Mouse (Mus musculus) neural tube, embryonic 15.5 days (tissue): ENCODE results near the gene Usp7. TPM values are rescaled to one million over a fixed set of nuclear protein-coding genes. Genes with fewer than 3 reads are reported as not detected.

Experiments used
- ATAC-seq: fragments of 200-750 bp; cut with Nextera tagmentation; 2 replicates; pipeline ENCODE4 v1.8.0; 2017; ENCODE audit warnings: mild to moderate bottlenecking, moderate TSS enrichment, moderate library complexity; ENCODE audit not compliant: low FRiP score
- H3K27ac ChIP-seq: fragments of 300-500 bp; sonication (generic); replicated peaks from 2 replicates; pipeline ENCODE4 v1.5.1; 2015; ENCODE audit warnings: mild to moderate bottlenecking, inconsistent platforms
- H3K27me3 ChIP-seq: fragments of 300-500 bp; sonication (generic); replicated peaks from 2 replicates; pipeline ENCODE4 v1.6.1; 2015; ENCODE audit warnings: inconsistent platforms
- H3K36me3 ChIP-seq: fragments of 300-500 bp; sonication (generic); 2 replicates; pipeline ENCODE4 v1.6.1; 2015; ENCODE audit warnings: inconsistent platforms
- H3K4me1 ChIP-seq: fragments of 300-500 bp; sonication (generic); 2 replicates; pipeline ENCODE4 v1.6.1; 2015; ENCODE audit warnings: inconsistent platforms
- H3K4me2 ChIP-seq: fragments of 300-500 bp; sonication (generic); 2 replicates; pipeline ENCODE4 v1.6.1; 2015; ENCODE audit warnings: inconsistent platforms, mild to moderate bottlenecking, moderate library complexity
- H3K4me3 ChIP-seq: fragments of 300-500 bp; sonication (generic); replicated peaks from 2 replicates; pipeline ENCODE4 v1.5.1; 2015; ENCODE audit warnings: mild to moderate bottlenecking, inconsistent platforms
- H3K9ac ChIP-seq: fragments of 300-500 bp; sonication (generic); replicated peaks from 2 replicates; pipeline ENCODE4 v1.6.1; 2015; ENCODE audit warnings: mild to moderate bottlenecking, inconsistent platforms
- H3K9me3 ChIP-seq: fragments of 300-500 bp; sonication (generic); replicated peaks from 2 replicates; pipeline ENCODE4 v1.6.1; 2016; ENCODE audit warnings: inconsistent platforms
- WGBS: fragments of 180-500 bp; shearing (Covaris S2); methylation state at CpG from one replicate; pipeline ENCODE4 v1.1.7; 2015; ENCODE audit warnings: mixed read lengths; 5-methylcytosine and 5-hydroxymethylcytosine counted together
- polyA plus RNA-seq: library from polyadenylated mRNA; unstranded; fragments of >200 nt; fragmentation: Nextera tagmentation; extraction: Ambion mirVana; gene quantifications from 2 replicates; pipeline ENCODE4 v1.2.1, GENCODE M21; 2015

Gene Usp7
- polyA plus RNA-seq, 1 experiment from 2014 or later, result 27.8 TPM

DNA sequence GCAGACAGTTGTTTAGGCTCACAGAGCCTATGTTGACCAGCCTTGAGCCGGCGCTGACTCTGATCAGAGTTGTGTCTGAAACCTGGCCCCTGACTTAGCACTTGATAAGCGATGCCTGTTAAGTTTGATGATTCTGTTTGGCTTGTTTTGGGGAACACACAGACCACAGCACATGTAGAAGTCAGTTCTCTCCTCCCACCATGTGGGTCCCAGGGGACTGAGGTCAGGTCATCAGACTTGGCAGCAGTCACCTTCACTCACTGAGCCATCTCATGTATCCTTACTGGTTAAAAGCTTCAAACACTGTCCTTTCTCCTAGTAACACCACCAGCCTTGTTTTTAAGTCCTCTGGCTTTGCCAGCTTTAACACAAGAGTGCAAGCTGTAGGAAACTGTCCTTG, 142.1 kb downstream of the Usp7 start:
- H3K9ac ChIP-seq, result no peak overlapping the region
- H3K36me3 ChIP-seq, result peaks cover 74% of the 10 kb centered on the region
- no peak overlapping the region for H3K4me3 ChIP-seq
- H3K4me1 ChIP-seq, result no peaks in the 10 kb centered on the region
- H3K27me3 ChIP-seq, result no peaks in the 10 kb centered on the region
- H3K4me2 ChIP-seq, result no peak overlapping the region
- H3K27ac ChIP-seq, result no peak overlapping the region
- no peaks in the 10 kb centered on the region for H3K9me3 ChIP-seq
- 96% methylated on average over 3 of the region's 3 CpGs for WGBS
- ATAC-seq, result no peak

- no peak for ATAC-seq
- 79% methylated on average over 6 of the region's 6 CpGs for WGBS
- H3K36me3 ChIP-seq, result peaks cover 78% of the 10 kb centered on the region
Measured at GRCm38 (mm10) chr16:8645546-8645945, 146.6 kb downstream of the Usp7 start.

DNA sequence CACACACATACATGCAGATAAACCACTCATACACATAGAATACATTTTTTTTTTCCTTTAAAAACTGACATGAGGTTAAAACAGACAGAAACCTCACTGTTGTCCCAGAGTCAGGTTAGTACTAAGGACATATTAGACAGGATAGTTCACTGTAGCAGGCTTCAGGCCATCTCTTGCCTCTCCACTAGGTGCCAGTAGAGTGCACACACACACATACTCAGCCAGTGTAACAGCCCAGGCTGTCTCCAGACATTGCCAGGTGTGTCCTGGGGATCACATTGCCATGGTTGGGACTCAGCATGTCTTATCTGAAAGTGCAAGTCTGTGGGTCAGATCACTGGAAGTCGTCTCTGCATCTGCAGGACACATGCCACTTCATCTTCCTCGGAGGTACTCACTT, 148.3 kb downstream of the Usp7 start:
- peaks cover 61% of the 10 kb centered on the region for H3K36me3 ChIP-seq
- WGBS, result 84% methylated on average over 2 of the region's 2 CpGs
- no peak overlapping the region for H3K4me3 ChIP-seq

More at GRCm38 (mm10) chr16:8645546-8645945, 146.6 kb downstream of the Usp7 start:
- H3K27ac ChIP-seq, result no peak overlapping the region
- no peak overlapping the region for H3K9ac ChIP-seq
- H3K4me1 ChIP-seq, result no peaks in the 10 kb centered on the region
- no peak overlapping the region for H3K4me2 ChIP-seq
- H3K9me3 ChIP-seq, result no peaks in the 10 kb centered on the region
- H3K27me3 ChIP-seq, result no peaks in the 10 kb centered on the region
- no peak overlapping the region for H3K4me3 ChIP-seq

More for the DNA sequence above, 148.3 kb downstream of the Usp7 start:
- ATAC-seq, result no peak
- no peak overlapping the region for H3K4me2 ChIP-seq
- H3K9me3 ChIP-seq, result no peaks in the 10 kb centered on the region
- H3K27ac ChIP-seq, result no peak overlapping the region
- H3K4me1 ChIP-seq, result peaks cover 5% of the 10 kb centered on the region; the same call in 1 of the 2 replicates
- H3K9ac ChIP-seq, result no peak overlapping the region
- H3K27me3 ChIP-seq, result no peaks in the 10 kb centered on the region

Other genes starting within 250 kb of the Usp7 start
- 38.2 and 44.6 TPM in 2 replicates for gene Pmm2, start 154.6 kb downstream of the Usp7 start, polyA plus RNA-seq
- gene Tmem186, start 154.6 kb downstream of the Usp7 start, polyA plus RNA-seq, result 20.0 and 22.0 TPM in 2 replicates
- 141 and 152 TPM in 2 replicates for gene Carhsp1, start 120.2 kb downstream of the Usp7 start, polyA plus RNA-seq
- not detected in 2 replicates for gene Gm5767, start 111.5 kb downstream of the Usp7 start, polyA plus RNA-seq
- gene 1810013L24Rik, start 37.8 kb upstream of the Usp7 start, polyA plus RNA-seq, result 23.4 and 25.3 TPM in 2 replicates